Mouse (Mus musculus): ENCODE results near the gene Fam13c.

Fam13c gene

GRCm38 (mm10) chr10:70465638-70466037 is 25.4 kb downstream of the Fam13c start:
- DNase-seq, result no peak

GRCm38 (mm10) chr10:70470836-70471235 is 30.6 kb downstream of the Fam13c start:
- no peak for DNase-seq

DNA sequence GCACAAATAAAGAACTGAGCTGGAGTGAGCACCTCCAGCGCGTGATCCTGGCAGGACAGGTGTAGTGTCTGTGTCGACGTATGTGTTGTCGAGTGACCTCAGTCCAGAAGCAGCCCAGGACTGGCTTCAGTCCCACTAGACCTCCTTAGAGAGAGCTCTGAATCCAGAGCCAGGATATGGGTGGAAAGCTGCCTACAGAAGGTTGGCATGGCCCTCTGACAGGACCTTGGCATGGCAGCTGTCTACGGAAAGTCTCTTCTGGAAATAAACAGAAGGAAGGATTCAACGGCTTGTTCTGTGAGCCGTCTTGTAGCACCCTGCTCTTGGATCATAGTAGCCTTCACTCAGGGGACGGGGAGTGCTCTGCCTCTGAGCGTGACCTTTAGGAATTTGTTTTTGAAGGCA is 37.5 kb downstream of the Fam13c start:
- DNase-seq, result no peak

GRCm38 (mm10) chr10:70483736-70484135 is 43.5 kb downstream of the Fam13c start:
- no peak for DNase-seq

GRCm38 (mm10) chr10:70484568-70485286 is 44.4 kb downstream of the Fam13c start:
- DNase-seq, result no peak

DNA sequence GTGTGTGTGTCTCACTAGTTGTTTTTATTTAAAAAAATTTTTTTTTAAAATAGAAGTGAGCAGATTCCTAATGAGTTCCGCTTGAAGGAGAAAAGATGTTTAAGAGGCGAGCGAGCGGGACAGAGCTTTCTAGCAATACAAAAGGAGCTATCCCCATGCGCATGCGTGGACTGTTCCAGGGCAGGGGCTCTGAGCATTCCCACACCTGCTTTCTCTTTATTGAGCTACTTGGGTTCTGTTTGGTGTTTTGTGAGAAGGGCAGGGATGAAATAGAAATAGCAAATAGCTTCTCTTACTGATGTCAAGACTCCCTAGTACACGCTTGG is 45.0 kb downstream of the Fam13c start:
- DNase-seq, result no peak

DNA sequence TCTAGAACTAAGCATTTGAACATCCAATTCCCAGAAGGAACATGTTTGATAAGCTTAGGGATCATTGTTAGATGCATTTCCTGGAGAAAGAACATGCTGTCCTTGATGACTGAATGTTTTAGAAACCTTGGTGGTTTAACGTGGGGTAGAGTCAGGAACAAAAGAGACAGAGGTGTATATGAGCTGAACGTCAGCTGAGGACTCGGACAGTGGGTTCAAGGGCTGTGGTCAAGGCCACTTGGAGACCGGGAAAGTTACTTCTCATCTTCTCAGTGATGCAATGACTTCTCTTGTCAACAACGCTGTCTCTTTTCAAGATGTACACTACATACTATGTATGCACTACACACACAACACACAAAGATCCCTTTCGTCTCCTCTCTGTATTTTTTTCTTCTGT is 46.4 kb downstream of the Fam13c start:
- no peak for DNase-seq

- no peak for DNase-seq
Measured at GRCm38 (mm10) chr10:70493891-70494290, 53.6 kb downstream of the Fam13c start.

DNA sequence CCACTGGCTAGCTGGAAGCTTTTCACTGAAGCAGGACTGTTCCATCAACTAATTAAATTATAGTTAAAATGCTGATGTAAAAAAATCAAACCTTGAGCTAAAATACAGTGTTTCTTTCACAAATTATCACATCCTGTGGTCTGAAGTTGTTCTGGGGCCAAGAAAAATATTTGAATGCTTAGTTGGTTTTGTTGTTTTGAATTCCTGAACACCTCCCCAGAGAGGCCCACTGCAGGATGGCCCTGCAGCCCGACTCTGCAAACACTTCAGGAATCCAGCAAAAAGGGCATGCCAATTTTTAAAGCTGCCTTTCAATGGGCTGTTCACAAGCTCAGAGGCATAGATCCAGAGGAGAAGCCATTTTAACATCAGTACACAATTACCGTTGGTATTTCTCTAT is 54.2 kb downstream of the Fam13c start:
- DNase-seq, result no peak

GRCm38 (mm10) chr10:70495106-70496104 is 55.1 kb downstream of the Fam13c start:
- no peak for DNase-seq

GRCm38 (mm10) chr10:70496938-70497337 is 56.7 kb downstream of the Fam13c start:
- no peak for DNase-seq

DNA sequence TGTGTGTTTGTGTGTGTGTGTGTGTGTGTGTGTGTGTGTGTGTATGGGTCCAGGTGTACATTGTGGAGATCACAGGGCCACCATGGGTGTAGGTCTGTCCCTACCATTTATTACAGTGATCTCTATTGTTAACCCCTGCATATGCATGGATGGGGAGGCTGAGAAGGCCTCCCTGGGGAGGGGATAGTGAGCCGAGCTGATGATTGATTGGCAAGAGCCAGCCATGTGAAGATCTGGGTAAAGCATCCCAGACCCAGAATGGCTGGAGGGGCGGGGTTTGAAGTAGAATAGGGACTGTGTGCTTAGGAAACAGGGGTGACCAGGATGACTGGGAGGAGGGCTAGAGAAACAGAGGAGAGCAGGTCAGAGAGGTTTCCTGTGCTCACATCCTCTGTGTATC is 58.0 kb downstream of the Fam13c start:
- no peak for DNase-seq

- DNase-seq, result no peak
Measured at GRCm38 (mm10) chr10:70499246-70499645, 59.0 kb downstream of the Fam13c start.

DNA sequence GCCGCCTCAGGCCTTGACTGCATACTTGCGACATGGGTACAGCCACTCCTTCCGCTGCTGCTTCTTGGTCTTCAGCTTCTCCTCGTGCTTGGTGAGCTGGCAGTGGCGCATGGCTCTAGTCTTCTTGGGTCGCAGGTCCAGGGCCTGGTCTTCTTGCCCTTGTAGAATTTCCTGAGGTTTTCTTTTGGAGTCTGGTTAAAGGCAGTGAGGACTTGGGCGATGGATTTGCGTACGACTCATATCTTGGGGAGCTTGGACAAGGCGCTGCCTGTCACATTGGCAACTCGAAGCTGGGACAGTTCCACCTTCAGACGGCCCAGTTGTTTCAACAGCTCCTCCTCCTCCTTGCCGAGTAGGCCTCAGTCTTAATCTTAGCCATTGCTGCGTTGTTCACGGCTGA is 64.6 kb downstream of the Fam13c start:
- DNase-seq, result no peak

- DNase-seq, result no peak
Measured at GRCm38 (mm10) chr10:70505395-70505794, 65.1 kb downstream of the Fam13c start.

GRCm38 (mm10) chr10:70505842-70506241 is 65.6 kb downstream of the Fam13c start:
- no peak for DNase-seq

DNA sequence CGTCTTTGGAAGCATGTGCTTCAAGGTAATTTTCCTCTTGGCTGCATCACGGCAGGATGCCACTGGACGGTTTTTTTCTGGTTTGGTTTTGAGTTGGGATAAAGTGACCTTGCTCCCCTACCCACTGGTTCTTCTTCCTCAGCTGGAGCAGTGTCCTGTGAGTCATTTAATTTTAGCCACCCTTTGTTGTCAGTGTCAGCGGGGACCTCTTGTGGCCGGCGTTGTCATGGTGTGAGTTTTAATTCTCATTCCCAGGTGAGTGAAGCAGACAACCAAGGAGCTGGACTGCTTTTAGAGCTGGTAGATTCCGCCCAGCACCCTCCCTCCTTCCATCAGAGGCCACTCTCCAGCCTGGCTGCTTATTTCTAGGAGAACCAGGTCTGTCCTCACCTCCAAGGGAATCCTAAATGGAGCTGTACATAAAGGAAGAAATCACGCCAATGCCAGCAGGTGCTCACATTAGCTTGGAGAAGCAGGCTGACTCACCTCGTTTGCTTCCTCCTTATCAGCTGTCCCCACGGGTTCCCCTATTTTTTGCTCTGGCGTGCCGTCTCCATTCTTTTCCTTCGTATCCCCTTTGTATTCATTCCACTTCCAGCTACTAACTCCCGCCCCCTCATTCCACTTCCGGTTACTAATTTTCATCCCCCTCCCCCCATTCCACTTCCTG is 66.4 kb downstream of the Fam13c start:
- DNase-seq, result no peak

- no peak for DNase-seq
Measured at GRCm38 (mm10) chr10:70507880-70508279, 67.6 kb downstream of the Fam13c start.

DNA sequence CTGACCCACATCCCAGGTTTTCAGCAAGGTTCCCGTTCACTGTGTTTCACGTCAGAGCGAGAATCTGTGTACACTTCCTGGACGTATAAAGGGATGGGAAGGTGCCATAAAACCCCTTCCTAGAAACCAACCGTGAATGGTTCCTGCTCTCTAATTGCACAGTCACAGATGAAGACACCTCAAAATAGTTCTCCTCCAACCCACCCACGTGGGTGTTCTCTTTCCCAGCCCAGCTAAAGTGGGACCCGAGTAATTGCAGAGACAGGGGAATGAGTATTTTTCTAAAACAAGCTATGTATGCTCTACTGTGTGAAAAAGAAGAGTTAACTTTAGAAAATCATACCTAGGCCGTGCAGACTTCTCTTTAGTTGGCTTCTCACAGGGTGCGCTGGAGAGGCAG is 74.6 kb downstream of the Fam13c start:
- DNase-seq, result peak; percentile 32

GRCm38 (mm10) chr10:70516661-70517060 is 76.4 kb downstream of the Fam13c start:
- no peak for DNase-seq

DNA sequence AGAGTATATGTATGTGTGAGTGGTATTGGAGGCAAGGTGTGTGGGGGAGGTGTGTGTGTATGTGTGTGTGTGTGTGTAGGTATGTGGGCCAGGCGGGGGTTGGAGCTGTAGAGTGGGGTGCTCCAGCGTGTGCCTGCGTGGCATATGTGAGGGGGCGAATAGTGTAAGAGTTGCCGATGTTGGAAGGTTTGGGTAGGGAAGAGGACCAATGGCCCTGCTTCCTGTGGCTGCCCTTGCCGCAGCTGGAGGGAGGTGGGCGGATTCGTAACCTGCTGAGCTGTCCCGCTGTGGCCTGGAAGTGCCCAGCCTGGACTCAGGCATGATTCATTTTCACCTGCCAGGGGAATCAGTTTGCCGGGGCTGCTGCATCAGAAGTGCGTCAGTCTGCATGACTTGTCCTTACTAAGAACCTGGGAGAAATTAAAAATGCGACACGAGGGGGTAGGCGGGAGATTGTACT is 79.4 kb downstream of the Fam13c start:
- DNase-seq, result peak; percentile 49

DNA sequence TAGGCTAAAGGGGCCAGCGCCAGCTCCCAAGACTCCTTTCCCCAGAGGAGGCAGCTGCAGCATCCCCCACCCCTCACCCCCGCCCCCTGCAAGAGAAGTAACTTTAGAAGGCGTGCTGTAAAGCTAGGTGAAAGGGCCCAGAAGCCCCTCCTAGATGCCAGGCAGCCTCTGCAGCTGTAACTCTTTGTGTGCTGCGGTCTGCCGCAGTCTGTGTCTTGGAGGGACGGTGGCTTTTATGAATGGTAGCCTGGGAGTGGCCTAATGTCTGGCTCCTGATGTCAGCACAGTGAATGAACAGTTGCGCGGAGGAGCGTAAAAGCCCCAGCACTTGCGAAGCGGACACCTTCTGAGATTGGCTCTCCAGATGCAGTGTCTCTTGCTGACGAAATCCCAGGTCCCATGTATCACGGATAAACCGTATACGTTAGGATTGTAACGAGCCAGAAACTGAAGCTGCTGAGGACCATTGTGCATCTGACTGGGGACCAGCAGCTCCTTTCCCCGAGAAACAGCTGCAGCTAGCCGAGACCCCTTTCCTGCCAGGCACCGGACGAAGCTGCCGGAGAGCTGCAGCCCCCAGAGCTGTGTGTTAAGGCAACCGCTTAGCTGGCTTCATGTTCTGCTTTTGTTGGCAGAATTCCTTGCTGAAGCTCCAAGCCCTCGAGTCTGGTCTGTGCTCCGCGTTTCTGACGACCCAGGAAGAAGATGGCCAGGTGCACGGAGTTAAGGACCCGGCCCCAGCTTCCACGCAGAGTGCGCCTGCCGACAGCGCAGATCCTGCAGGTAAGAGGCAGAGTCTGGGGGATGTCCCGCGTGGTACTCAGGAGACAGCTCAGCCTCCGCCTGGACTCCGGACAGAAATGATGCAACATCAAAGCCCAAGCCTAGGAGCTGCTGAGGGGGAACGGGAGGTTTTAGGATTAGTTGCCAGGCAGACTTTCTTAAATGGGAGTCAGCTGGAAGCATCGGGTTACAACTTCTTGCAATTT is 80.2 kb downstream of the Fam13c start:
- DNase-seq, result peak; percentile 50
